Mouse (Mus musculus): Measurements from ENCODE around the gene Lrrc74b. TPM values are rescaled to one million over a fixed set of nuclear protein-coding genes. Genes with fewer than 3 reads are reported as not detected.

Lrrc74b gene
- 0.23 and 0.24 TPM in 2 replicates for polyA plus RNA-seq (2015; fragmentation: Nextera tagmentation; extraction: Ambion mirVana)

DNA sequence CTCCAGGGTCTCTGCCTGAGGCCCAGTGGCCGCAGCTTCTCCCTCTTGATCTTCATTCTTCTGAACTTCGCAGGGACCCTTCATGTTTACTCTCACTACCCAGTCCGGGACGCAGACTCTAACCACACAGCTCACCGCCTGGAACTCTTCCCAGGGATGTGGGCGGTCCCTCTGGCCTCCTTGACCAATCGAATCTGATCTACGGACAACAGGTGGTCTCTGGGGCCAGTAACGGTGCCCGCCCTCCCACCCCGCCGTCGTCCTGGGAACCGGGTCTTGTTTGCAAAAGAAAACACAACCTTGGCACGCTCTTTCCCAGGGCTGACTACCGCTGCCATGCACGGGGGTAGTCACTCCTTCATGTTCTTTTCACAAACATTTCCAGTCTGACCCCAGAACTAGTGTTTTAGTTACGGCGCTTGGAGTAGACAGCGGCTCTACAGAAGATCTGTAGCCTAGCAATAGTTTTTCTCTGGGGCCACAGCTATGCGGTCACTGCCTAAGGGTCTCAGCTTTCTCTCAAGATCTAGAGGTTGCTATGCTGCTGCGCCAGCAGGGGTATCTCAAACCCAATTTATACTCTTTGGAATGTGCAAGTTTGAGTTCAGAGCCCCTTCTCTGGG is at the start of gene Lrrc74b:
Lrrc74b (minus strand) TSS at position 120 of the 623 bp plus-strand sequence.
- 1% methylated on average over 22 of the region's 22 CpGs for WGBS
- ATAC-seq (replicated peaks; ENCODE audit: low FRiP score), result peak; percentile 84
- Histone ChIP-seq H3K27me3 (peaks cover 8% of the 10 kb centered on the region), H3K9me3 (replicated peaks) (no peaks in the 10 kb centered on the region), H3K9ac (peak within 1 kb of the TSS; percentile 24; the same call in 1 of the 2 replicates), H3K4me3 (replicated peaks) (peak within 1 kb of the TSS; percentile 35), H3K4me1 (peaks cover 41% of the 10 kb centered on the region), H3K4me2 (peak within 1 kb of the TSS; percentile 63), H3K36me3 (no peaks in the 10 kb centered on the region), H3K27ac (peak within 1 kb of the TSS; percentile 80)

DNA sequence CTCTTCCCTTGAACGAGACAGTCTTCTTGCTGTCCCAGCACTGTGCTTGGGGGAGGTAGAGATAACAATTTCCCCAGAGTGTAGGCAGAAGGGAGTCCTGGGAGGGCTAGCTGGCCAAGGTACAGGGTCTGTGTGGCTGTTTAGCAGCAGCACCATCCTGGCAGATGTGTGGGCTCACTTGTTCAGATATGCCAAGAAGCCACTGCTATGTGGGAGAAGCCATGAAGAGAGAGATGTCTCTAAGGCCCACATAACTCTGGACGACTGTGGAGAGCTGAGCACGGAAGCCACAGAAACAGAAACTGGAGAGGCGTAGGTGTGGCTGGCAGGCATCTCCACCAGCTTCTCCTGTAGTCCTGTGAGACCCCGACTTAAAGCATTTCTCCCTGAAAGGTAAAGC is 44.6 kb upstream of the Lrrc74b start:
- Histone ChIP-seq H3K4me2 (no peak overlapping the region), H3K27ac (no peak overlapping the region), H3K36me3 (no peaks in the 10 kb centered on the region), H3K4me1 (no peaks in the 10 kb centered on the region), H3K9me3 (replicated peaks) (0 out of 2 replicates have a peak, but pooled peaks cover 4% of the 10 kb centered on the region), H3K27me3 (0 out of 2 replicates have a peak, but pooled peaks cover 6% of the 10 kb centered on the region), H3K4me3 (replicated peaks) (no peak overlapping the region), H3K9ac (no peak overlapping the region)
- ATAC-seq (replicated peaks; ENCODE audit: low FRiP score), result no peak
- 77% methylated on average over 5 of the region's 5 CpGs for WGBS

DNA sequence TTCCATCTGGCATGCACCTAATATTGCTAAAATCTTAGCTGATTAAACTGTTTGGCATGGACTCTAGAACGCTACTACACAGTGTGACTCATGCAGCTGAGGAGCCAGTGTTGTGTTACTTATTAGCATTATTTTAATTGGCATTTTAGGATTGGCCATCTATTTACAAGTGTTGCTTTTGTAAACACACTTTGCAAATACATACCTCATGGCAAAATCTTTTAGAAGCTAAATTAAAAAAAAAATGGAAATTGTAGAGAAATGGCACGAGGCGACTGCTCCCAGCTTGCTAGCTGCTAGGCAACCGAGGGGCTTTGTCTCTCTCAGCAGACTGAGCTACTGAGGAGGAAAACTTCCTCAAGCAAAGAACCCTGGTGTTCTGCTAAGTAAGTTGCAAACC is 43.9 kb upstream of the Lrrc74b start:
- no peaks in the 10 kb centered on the region for H3K36me3 ChIP-seq
- H3K4me2 ChIP-seq, result no peak overlapping the region
- no peak overlapping the region for H3K4me3 ChIP-seq (replicated peaks)
- H3K4me1 ChIP-seq, result no peaks in the 10 kb centered on the region
- 78% methylated on average over 4 of the region's 4 CpGs for WGBS
- ATAC-seq (replicated peaks; ENCODE audit: low FRiP score), result no peak
- 0 out of 2 replicates have a peak, but pooled peaks cover 6% of the 10 kb centered on the region for H3K27me3 ChIP-seq
- H3K9ac ChIP-seq, result no peak overlapping the region
- H3K27ac ChIP-seq, result no peak overlapping the region
- H3K9me3 ChIP-seq (replicated peaks), result 0 out of 2 replicates have a peak, but pooled peaks cover 4% of the 10 kb centered on the region

DNA sequence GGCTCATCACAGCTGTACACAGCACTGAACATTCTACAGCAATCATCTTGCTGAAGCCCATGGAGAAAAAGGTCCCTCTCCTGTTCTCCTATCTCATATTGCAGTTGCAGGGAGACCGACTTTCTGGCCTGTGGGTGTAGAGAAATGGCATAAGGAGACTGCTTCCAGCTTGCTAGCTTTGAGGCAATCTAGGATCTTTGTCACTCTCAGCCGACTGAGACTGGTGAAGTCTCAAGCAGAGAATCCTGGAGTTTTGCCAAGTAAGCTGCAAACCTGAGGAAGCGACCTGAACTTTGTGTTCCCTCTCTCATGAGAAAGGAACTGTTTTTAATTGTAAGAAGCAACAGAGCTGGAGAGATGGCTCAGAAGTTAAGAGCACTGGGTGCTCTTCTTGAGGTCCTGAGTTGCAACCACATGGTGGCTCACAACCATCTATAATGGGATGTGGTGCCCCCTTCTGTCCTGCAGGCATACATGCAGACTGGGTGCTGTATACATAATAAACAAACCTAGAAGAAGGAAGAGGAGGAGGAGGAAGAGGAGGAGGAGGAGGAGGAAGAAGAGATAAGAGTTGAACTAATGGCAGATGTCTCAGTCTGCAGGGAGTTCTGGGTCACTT is 40.0 kb upstream of the Lrrc74b start:
- WGBS, result 60% methylated on average over 3 of the region's 3 CpGs
- Histone ChIP-seq H3K4me3 (replicated peaks) (no peak overlapping the region), H3K4me1 (no peaks in the 10 kb centered on the region), H3K27ac (no peak overlapping the region), H3K4me2 (no peak overlapping the region), H3K9me3 (replicated peaks) (no peaks in the 10 kb centered on the region), H3K9ac (no peak overlapping the region), H3K27me3 (0 out of 2 replicates have a peak, but pooled peaks cover 6% of the 10 kb centered on the region), H3K36me3 (no peaks in the 10 kb centered on the region)
- ATAC-seq (replicated peaks; ENCODE audit: low FRiP score), result no peak

DNA sequence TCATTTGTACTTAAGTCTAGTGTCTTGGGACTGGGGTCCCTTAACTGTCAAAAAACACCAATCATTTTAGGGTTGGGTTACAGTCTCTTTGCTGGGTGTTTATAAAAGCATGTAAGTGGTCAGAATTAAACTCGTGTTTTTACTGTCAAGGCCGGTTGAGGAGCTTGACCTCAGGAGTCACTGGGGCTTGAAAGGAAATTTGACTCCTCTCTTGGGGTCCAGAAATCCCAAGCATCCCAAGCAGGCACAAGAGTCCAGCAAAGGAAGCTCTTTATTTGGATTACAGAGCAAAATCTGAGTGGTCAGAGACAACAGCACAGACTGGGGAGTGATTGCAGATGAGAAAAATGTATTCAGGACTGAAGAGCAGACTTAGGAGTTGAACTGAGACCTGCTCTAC is 29.7 kb upstream of the Lrrc74b start:
- Histone ChIP-seq H3K9me3 (replicated peaks) (0 out of 2 replicates have a peak, but pooled peaks cover 4% of the 10 kb centered on the region), H3K4me3 (replicated peaks) (no peak overlapping the region), H3K36me3 (no peaks in the 10 kb centered on the region), H3K4me2 (no peak overlapping the region), H3K27me3 (no peaks in the 10 kb centered on the region), H3K4me1 (no peaks in the 10 kb centered on the region), H3K27ac (no peak overlapping the region), H3K9ac (no peak overlapping the region)
- WGBS, result 4% methylated on average over 2 of the region's 2 CpGs
- peak; percentile 40; the same call in 1 of the 2 replicates for ATAC-seq (replicated peaks; ENCODE audit: low FRiP score)

DNA sequence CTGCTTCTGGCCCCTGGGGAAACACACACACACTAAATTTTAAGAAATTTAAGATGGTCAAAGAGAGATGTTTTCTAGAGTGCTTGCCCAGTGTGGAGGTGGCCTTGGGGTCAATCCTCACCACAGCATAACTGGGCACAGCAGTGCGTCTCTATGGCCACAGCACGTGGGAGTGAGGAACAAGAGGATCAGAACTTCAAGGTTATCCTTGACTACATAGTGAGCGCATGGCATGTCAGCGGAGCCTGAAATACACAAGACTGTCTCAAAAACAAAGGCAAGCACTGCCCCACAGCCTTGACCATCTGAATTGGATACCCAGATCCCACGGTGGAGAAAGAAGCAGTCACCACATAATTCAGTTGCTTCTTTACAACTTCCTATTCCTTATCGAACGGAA is 23.5 kb upstream of the Lrrc74b start:
- Histone ChIP-seq H3K9me3 (replicated peaks) (0 out of 2 replicates have a peak, but pooled peaks cover 4% of the 10 kb centered on the region), H3K27ac (no peak overlapping the region), H3K4me3 (replicated peaks) (no peak overlapping the region), H3K27me3 (no peaks in the 10 kb centered on the region), H3K9ac (no peak overlapping the region), H3K4me2 (no peak overlapping the region), H3K4me1 (no peaks in the 10 kb centered on the region), H3K36me3 (no peaks in the 10 kb centered on the region)
- WGBS, result 77% methylated on average over 7 of the region's 7 CpGs
- no peak for ATAC-seq (replicated peaks; ENCODE audit: low FRiP score)

DNA sequence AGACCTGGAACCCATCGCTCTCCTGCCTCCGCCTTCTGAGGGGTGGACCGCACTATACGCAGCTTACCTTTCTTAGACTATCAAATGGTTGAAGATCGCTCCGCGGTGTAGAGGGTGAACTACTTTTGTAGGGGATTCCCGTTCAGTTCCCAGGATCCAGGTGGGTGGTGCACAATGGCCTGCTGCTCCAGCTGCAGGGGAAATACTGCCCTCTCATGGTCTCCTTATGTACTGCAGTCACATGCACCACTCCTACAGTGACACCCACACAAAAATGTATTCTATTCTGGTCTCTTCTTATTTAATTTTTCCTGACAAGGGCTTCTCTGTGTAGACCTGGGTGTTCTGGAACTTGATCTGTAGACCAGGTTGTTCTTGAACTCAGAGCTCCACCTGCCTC is 22.0 kb upstream of the Lrrc74b start, which contains the start of gene Slc7a4:
Slc7a4 (minus strand) TSS at position 151 of the 400 bp plus-strand sequence.
- ATAC-seq (replicated peaks; ENCODE audit: low FRiP score), result no peak
- H3K4me3 ChIP-seq (replicated peaks), result no peak within 1 kb of the TSS

DNA sequence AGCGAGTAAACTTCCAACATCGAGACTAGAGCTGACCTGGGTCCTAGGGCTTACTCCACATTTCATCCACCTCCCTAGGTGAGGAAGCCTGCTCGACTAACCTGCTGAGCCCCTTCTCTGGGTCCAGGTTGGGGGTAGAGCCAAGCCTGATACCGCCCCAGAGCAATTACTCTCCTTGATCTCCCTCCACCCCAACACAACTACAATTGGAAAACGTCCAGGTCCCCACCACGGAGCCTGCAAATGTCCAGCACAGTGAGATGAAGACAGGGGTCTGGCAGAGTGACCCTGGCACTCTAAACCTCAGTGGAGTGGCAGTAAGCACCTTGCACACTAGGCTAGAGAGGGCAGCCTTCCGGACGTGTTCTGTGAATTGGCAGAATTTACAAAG is 15.8 kb upstream of the Lrrc74b start:
- Histone ChIP-seq H3K27ac (no peak overlapping the region), H3K4me1 (peaks cover 14% of the 10 kb centered on the region), H3K9me3 (replicated peaks) (no peaks in the 10 kb centered on the region), H3K9ac (peak overlapping the region; percentile 49), H3K4me3 (replicated peaks) (peak overlapping the region; percentile 58), H3K27me3 (peaks cover 46% of the 10 kb centered on the region), H3K36me3 (no peaks in the 10 kb centered on the region), H3K4me2 (peak overlapping the region; percentile 94)
- WGBS, result 14% methylated on average over 8 of the region's 8 CpGs
- ATAC-seq (replicated peaks; ENCODE audit: low FRiP score), result no peak

More for the DNA sequence above, 22.0 kb upstream of the Lrrc74b start, which contains the start of gene Slc7a4:
- Histone ChIP-seq H3K27me3 (peaks cover 3% of the 10 kb centered on the region), H3K27ac (no peak within 1 kb of the TSS), H3K9me3 (replicated peaks) (no peaks in the 10 kb centered on the region), H3K36me3 (no peaks in the 10 kb centered on the region), H3K4me1 (no peaks in the 10 kb centered on the region), H3K9ac (no peak within 1 kb of the TSS), H3K4me2 (no peak within 1 kb of the TSS)
- WGBS, result 14% methylated on average over 8 of the region's 8 CpGs

DNA sequence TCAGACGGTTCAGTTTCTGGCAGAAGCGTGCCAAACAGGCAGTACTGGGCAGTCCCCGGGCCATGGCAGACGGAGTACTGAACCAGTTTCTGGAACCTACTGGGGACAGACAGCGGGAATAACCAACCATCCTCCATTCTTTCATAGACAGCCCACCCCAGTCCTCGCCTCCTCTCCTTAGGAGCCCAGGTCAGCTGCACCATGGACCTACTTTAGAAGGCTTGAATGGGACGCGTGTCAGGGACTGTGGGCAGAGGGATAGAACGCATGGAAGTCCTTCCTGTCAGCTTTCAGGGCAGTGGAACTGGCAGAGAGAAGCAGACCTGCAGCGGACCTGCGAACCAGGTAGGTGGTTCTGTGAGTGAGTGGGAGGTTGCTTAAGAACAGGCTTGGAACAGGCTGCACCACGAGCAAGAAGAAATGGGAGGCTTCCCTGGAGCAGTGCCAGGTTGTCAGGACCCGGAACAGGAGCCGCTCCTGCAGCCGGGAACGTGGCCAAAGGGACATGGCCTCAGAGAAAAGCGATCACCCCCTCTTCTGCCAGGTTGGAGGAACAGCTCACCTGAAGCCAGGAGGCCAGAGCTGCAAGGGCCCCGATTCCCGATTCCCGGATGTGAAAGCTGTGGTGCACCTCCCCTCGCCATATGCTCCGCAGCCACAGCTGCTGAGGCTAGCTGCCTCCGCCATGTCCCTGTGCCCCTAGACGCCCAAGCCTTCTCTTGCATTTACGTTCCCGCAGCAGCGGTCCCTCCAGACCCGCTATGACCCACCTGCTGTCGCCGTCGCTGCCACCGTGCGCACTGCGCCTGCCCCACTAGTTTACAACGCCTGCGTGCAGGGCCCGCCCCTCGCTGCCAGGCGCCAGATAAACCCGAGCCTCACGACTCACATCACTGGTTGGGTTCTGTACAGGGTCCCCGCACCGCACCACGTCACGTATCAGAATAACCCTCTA is 15.1 kb upstream of the Lrrc74b start:
- Histone ChIP-seq H3K4me3 (replicated peaks) (peak overlapping the region; percentile 58), H3K27ac (0 out of 2 replicates have a peak overlapping the region, but pooled peaks have one; percentile 41), H3K9ac (peak overlapping the region; percentile 49), H3K36me3 (no peaks in the 10 kb centered on the region), H3K9me3 (replicated peaks) (no peaks in the 10 kb centered on the region), H3K27me3 (peaks cover 46% of the 10 kb centered on the region), H3K4me2 (peak overlapping the region; percentile 94), H3K4me1 (peaks cover 14% of the 10 kb centered on the region)
- peak; percentile 66 for ATAC-seq (replicated peaks; ENCODE audit: low FRiP score)
- WGBS, result 14% methylated on average over 45 of the region's 45 CpGs

DNA sequence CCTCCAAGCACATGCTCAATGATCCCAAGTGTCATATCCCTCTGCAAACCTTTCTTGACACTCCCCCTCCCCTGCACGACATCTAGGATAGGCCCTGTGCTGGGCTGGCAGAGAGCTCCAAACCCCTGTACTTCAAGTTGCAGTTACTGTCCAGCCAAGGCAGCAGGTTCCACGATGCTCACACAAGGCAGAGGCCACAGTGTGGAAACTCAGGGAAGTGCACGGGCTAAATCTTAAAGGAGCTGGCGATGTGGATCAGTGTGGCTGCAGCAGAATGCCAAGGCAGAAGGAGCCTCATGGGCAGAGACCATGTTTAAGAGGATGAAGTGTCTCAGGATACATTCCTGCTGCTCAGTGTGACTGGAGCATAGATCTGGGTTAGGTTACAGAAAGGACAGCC is 5.1 kb upstream of the Lrrc74b start:
- H3K4me2 ChIP-seq, result no peak overlapping the region
- peaks cover 11% of the 10 kb centered on the region for H3K27me3 ChIP-seq
- H3K9me3 ChIP-seq (replicated peaks), result no peaks in the 10 kb centered on the region
- no peak overlapping the region for H3K9ac ChIP-seq
- no peak overlapping the region for H3K4me3 ChIP-seq (replicated peaks)
- WGBS, result 11% methylated on average over 4 of the region's 4 CpGs
- H3K4me1 ChIP-seq, result peaks cover 14% of the 10 kb centered on the region
- no peak for ATAC-seq (replicated peaks; ENCODE audit: low FRiP score)
- H3K27ac ChIP-seq, result no peak overlapping the region
- H3K36me3 ChIP-seq, result no peaks in the 10 kb centered on the region

DNA sequence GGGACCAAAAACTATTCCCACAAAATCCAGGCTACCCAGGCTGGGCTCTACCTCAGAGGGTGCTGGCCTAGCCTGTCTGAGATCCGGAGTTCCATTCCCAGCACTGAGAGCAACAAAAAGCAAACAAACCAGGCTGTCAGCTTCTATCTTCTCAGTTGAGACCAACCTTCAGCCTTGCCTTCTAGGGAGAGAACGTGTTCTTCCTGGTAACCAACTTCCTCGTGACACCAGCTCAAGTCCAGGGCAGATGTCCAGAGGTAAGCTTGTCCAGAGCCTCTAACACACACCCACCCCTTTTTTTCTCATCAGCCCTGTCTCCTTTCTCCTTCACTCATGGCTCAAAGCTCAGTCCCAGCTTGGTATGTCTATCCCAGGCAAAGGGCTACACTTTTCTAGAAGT is 3.7 kb upstream of the Lrrc74b start:
- Histone ChIP-seq H3K36me3 (no peaks in the 10 kb centered on the region), H3K27me3 (peaks cover 11% of the 10 kb centered on the region), H3K4me2 (no peak overlapping the region), H3K4me1 (peaks cover 23% of the 10 kb centered on the region), H3K9ac (no peak overlapping the region), H3K4me3 (replicated peaks) (no peak overlapping the region), H3K9me3 (replicated peaks) (no peaks in the 10 kb centered on the region), H3K27ac (no peak overlapping the region)
- WGBS, result 69% methylated on average over 3 of the region's 3 CpGs
- ATAC-seq (replicated peaks; ENCODE audit: low FRiP score), result no peak

Measured in kidney, embryonic 15.5 days (tissue).